Mouse (Mus musculus) thymus, adult 2 months (tissue): ENCODE measurements around the gene Pygm.

Experiments
- CTCF ChIP-seq: fragments of 200-500 bp; IDR thresholded peaks from 2 replicates; pipeline ENCODE4 v1.5.1; 2012; ENCODE audit warnings: mild to moderate bottlenecking, control low read depth, low read length, moderate library complexity, borderline replicate concordance; ENCODE audit not compliant: control insufficient read depth, poor library complexity, insufficient read depth; ENCODE audit errors: extremely low read depth
- POLR2A ChIP-seq: fragments of 200-500 bp; IDR thresholded peaks from 2 replicates; pipeline ENCODE4 v1.6.1; 2012; ENCODE audit warnings: mild to moderate bottlenecking, low read length, control low read depth, moderate library complexity; ENCODE audit not compliant: control insufficient read depth, poor library complexity, insufficient read depth; ENCODE audit errors: extremely low read depth

DNA sequence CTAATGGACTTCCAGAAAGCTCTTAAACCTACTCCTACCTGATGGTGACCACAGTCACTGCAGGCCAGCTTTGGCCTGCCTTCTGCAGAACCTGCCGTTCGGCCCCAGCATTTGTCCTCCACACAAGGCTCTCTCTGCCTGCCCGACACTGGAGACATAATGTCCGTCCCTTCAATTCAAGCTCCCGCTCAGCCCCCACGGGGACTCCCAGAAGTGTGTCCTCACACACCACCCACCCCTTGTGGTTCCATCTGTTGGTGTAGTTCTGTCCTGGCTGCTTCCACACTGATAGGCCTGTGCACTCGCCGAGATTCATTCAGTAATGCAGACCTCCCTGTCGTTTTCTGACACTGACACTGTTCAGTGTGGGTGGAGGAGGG, 37.0 kb downstream of the Pygm start:
- TF ChIP-seq CTCF: no peak
- no peak for TF ChIP-seq POLR2A
